Mouse (Mus musculus) spleen, adult 2 months (tissue): ENCODE data around the gene Ak9.

Source experiments
- CTCF ChIP-seq: fragments of 200-500 bp; IDR thresholded peaks from 2 replicates; pipeline ENCODE4 v1.5.1; 2011; ENCODE audit warnings: mild to moderate bottlenecking, inconsistent platforms; ENCODE audit not compliant: insufficient read depth, insufficient read length, insufficient replicate concordance; ENCODE audit errors: extremely low read depth
- POLR2A ChIP-seq: fragments of 200-500 bp; IDR thresholded peaks from 2 replicates; pipeline ENCODE4 v1.6.1; 2011; ENCODE audit warnings: low read depth, low read length, inconsistent platforms

DNA sequence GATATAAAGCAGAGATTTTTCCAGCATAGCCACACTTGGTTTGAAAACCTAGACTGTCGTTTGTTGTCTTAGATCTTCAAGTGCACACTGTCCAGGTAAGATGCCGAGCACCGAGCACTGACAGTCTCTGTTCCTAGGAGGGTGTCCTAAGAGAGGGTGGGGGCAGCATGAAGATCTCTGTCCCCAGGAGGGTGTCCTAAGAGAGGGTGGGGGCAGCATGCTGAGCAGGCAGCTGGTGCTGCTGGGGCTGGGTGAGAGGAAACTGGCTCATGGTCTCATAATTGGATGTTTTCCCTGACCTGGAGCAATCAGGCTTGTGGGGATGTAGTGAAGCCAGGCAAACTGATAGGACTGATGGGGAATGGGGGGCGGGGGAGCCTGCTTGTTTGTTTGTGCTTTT lies 156.2 kb downstream of the Ak9 start:
- no peak for TF ChIP-seq POLR2A
- TF ChIP-seq CTCF: no peak
